Mouse (Mus musculus) hindbrain, embryonic 15.5 days (tissue): ENCODE results near the gene Med20. TPM values are rescaled to one million over a fixed set of nuclear protein-coding genes. Genes with fewer than 3 reads are reported as not detected.
"Not testable (repeated sequence)": the region's sequence is repeated elsewhere in the genome, so short reads cannot be mapped to it uniquely, and the experiment has no call there.

ENCODE experiments used
- ATAC-seq: fragments of 200-750 bp; cut with Nextera tagmentation; 2 replicates; pipeline ENCODE4 v1.8.0; 2017; ENCODE audit warnings: low read depth, moderate number of reproducible peaks, moderate TSS enrichment; ENCODE audit not compliant: low FRiP score
- H3K27ac ChIP-seq: fragments of 300-500 bp; sonication (generic); replicated peaks from 2 replicates; pipeline ENCODE4 v1.5.1; 2015; ENCODE audit warnings: mild to moderate bottlenecking, inconsistent platforms
- H3K27me3 ChIP-seq: fragments of 300-500 bp; sonication (generic); 2 replicates; pipeline ENCODE4 v1.6.1; 2015; ENCODE audit warnings: control low read depth, inconsistent platforms
- H3K36me3 ChIP-seq: fragments of 300-500 bp; sonication (generic); 2 replicates; pipeline ENCODE4 v1.6.1; 2015; ENCODE audit warnings: control low read depth, inconsistent platforms
- H3K4me1 ChIP-seq: fragments of 300-500 bp; sonication (generic); replicated peaks from 2 replicates; pipeline ENCODE4 v1.6.1; 2015; ENCODE audit warnings: control low read depth, inconsistent platforms
- H3K4me2 ChIP-seq: fragments of 300-500 bp; sonication (generic); 2 replicates; pipeline ENCODE4 v1.6.1; 2015; ENCODE audit warnings: moderate library complexity, mild to moderate bottlenecking, inconsistent platforms
- H3K4me3 ChIP-seq: fragments of 300-500 bp; sonication (generic); 2 replicates; pipeline ENCODE4 v1.5.1; 2015; ENCODE audit warnings: mild to moderate bottlenecking, inconsistent platforms
- H3K9ac ChIP-seq: fragments of 300-500 bp; sonication (generic); 2 replicates; pipeline ENCODE4 v1.6.1; 2015; ENCODE audit warnings: inconsistent platforms
- H3K9me3 ChIP-seq: fragments of 300-500 bp; sonication (generic); 2 replicates; pipeline ENCODE4 v1.6.1; 2016; ENCODE audit warnings: control low read depth, inconsistent platforms
- WGBS: fragments of 180-500 bp; shearing (Covaris S2); methylation state at CpG from one replicate; pipeline ENCODE4 v1.1.7; 2015; 5-methylcytosine and 5-hydroxymethylcytosine counted together
- polyA plus RNA-seq: library from polyadenylated mRNA; unstranded; fragments of >200 nt; fragmentation: Nextera tagmentation; extraction: Ambion mirVana; gene quantifications from 2 replicates; pipeline ENCODE4 v1.2.1, GENCODE M21; 2015

The Med20 gene
- polyA plus RNA-seq, 1 experiment from 2014 or later = 43.9 TPM

DNA sequence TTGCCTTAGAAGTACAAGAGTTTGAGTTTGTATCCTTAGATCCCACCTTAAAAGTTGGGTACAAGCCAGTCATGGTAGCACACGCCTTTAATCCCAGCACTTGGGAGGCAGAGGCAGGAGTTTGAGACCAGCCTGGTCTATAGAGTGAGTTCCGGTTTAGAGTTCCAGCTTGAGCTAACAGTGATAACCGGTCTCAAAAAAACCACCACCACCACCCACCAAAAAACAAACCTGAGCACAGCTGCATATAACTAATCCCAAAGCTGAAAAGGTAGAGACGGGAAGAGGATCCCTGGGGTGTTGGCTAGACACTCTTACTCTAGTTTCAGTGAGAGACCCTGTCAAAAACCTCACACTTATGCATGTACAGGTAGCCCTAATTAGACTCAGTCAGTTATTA lies 5.3 kb downstream of the Med20 start:
- H3K9me3 ChIP-seq = no peaks in the 10 kb centered on the region
- H3K9ac ChIP-seq = no peak overlapping the region
- WGBS = 91% methylated on average over 4 of the region's 4 CpGs
- H3K27ac ChIP-seq = no peak overlapping the region
- H3K4me1 ChIP-seq = peaks cover 17% of the 10 kb centered on the region
- no peak overlapping the region for H3K4me2 ChIP-seq
- no peaks in the 10 kb centered on the region for H3K27me3 ChIP-seq
- ATAC-seq = no peak
- H3K4me3 ChIP-seq = no peak overlapping the region
- H3K36me3 ChIP-seq = peaks cover 35% of the 10 kb centered on the region

DNA sequence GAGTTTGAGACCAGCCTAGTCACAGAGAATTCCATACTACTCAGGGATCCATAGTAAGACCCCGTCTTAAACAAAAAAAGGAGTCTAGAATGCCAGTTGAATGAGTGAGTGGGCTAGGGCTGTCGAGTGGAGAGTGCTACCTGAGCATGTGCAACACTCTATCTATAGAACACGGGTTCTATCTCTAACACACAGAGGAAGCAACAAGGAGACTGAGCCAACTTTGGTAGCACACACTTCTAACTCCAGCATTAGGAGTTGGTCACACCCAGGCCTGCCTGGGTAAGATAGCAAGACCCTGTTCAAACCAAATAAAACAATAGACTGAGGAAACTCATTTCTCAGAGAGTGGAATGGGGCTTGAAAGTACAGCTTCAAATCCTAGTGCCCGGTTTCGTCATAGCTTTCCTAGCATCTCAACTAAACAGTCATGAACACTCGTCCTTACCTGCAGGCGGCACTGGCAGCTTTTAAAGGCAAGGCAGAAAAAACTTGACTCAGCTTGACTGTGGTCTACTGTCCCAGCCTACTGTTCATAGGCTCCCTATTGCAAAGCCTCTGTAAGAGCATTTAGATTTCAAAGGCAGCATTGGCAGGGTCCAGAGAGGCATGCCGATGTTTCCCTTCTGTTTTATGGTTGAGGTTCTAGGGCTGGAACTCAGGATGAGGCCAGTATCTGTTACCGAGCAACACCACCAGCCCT lies 6.4 kb downstream of the Med20 start:
- H3K9me3 ChIP-seq = no peaks in the 10 kb centered on the region
- peaks cover 45% of the 10 kb centered on the region for H3K36me3 ChIP-seq
- H3K4me1 ChIP-seq = peaks cover 7% of the 10 kb centered on the region
- H3K27me3 ChIP-seq = no peaks in the 10 kb centered on the region
- no peak overlapping the region for H3K4me2 ChIP-seq
- no peak overlapping the region for H3K9ac ChIP-seq
- no peak overlapping the region for H3K27ac ChIP-seq
- H3K4me3 ChIP-seq = no peak overlapping the region
- ATAC-seq = no peak
- WGBS = 95% methylated on average over 9 of the region's 9 CpGs

DNA sequence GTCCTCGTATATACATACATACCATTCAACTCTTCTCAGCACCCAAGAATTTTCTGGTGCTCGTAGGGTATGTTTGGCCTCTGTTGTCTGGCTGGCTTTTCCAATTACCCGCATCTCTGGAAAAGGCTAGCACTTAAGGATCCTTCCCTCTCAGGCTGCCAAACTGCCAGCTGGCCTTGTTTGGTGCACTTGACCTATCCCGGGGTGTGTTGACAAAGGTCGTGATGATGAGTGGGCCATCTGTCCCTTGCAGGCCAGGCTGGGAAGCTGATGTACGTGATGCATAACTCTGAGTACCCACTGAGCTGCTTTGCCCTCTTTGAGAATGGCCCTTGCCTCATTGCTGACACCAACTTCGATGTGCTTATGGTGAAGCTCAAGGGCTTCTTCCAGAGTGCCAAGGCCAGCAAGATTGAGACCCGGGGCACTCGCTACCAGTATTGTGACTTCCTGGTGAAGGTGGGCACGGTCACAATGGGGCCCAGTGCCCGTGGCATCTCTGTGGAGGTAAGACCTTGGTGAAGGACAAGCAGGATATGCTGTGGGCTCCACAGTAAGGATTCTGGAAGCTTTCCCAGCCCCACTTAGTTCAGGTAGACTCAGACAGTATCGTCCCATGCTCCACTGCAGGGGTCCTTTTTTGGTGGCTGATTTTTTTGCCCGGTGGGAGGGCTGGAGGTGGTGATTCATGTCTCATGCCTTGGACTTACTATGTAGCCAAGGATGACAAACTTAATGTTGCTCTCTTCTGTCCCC lies 7.4 kb downstream of the Med20 start:
- H3K27me3 ChIP-seq = no peaks in the 10 kb centered on the region
- H3K4me1 ChIP-seq = no peaks in the 10 kb centered on the region
- WGBS = 88% methylated on average over 13 of the region's 13 CpGs
- peaks cover 53% of the 10 kb centered on the region for H3K36me3 ChIP-seq
- H3K4me3 ChIP-seq = no peak overlapping the region
- H3K4me2 ChIP-seq = no peak overlapping the region
- H3K9me3 ChIP-seq = no peaks in the 10 kb centered on the region
- H3K9ac ChIP-seq = no peak overlapping the region
- no peak for ATAC-seq
- no peak overlapping the region for H3K27ac ChIP-seq

DNA sequence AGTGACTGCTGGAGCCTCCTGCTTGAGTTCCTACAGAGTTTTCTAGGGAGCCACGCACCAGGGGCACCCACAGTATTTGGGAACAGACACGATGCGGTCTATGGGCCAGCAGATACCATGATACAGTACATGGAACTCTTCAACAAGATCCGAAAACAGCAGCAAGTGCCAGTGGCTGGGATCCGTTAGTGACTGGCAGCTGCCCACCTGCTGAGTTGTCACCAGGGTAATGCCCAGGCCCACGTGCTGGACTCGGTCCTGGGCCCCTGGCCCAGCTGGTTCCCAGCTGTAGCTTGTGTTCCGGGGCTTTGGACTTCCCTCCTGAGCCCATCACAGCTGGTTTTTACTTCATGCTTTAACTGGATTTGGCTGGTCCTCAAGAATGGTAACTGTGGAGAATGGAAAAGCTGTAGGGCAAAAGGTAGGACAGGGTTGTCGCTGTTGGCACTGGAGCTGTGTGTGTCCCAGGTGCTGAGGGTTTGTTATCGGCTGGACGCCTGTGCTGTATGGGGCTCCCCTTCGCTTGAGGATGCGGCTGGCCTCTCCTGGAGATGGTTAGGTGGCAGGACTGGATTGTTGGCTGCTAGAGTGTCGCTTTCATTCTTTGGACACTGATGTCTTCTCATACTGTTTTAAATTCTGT lies 11.7 kb downstream of the Med20 start:
- ATAC-seq = no peak
- Histone ChIP-seq H3K27me3 (no peaks in the 10 kb centered on the region), H3K4me1 (peaks cover 3% of the 10 kb centered on the region), H3K9me3 (no peaks in the 10 kb centered on the region), H3K36me3 (peaks cover 58% of the 10 kb centered on the region), H3K9ac (no peak overlapping the region), H3K27ac (no peak overlapping the region), H3K4me3 (no peak overlapping the region), H3K4me2 (no peak overlapping the region)
- WGBS = 91% methylated on average over 14 of the region's 14 CpGs

DNA sequence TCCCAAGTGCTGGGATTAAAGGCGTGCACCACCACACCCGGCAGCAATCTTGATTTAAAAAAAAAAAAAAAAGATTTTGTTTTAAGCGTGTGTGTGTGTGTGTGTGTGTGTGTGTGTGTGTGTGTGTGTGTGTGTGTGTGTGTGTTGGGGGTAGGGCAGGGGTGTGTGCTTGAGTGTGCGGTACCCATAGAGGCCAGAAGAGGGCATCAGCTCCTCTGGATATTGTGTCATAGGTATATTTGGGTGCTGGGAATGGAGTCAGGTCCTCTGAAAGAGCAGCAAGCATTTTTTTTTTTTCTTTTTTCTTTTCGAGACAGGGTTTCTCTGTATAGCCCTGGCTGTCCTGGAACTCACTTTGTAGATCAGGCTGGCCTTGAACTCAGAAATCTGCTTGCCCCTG lies 13.2 kb downstream of the Med20 start:
- ATAC-seq, H3K27ac ChIP-seq, H3K4me3 ChIP-seq, H3K9me3 ChIP-seq, H3K4me2 ChIP-seq, H3K9ac ChIP-seq, H3K27me3 ChIP-seq: not testable (repeated sequence)
- peaks cover 50% of the 10 kb centered on the region for H3K36me3 ChIP-seq
- H3K4me1 ChIP-seq = peaks cover 10% of the 10 kb centered on the region
- WGBS = 95% methylated on average over 5 of the region's 5 CpGs

DNA sequence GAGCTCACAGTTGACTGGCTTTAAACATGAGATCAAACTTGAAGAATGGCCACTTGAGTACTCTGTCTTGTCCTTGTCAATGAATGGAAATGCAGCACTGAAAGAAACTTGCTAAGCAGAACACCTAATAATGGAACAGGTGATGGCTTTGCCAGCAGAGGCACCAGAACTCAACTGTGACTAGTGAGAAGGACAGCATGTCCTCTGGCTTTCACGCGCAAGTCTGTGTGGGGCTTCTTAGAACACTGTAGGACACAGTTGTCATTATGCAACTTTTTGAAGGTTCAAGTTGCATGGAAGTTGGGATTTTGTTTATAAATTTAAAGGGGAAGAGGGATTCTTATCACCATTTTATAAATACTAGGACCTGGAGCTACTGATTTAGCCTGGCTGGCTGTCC lies 13.7 kb downstream of the Med20 start:
- Histone ChIP-seq H3K36me3 (peaks cover 45% of the 10 kb centered on the region), H3K27me3 (no peaks in the 10 kb centered on the region), H3K9ac (no peak overlapping the region), H3K4me1 (peaks cover 10% of the 10 kb centered on the region), H3K4me2 (no peak overlapping the region), H3K4me3 (no peak overlapping the region), H3K9me3 (no peaks in the 10 kb centered on the region), H3K27ac (no peak overlapping the region)
- ATAC-seq = no peak
- WGBS = 98% methylated on average over 2 of the region's 2 CpGs

DNA sequence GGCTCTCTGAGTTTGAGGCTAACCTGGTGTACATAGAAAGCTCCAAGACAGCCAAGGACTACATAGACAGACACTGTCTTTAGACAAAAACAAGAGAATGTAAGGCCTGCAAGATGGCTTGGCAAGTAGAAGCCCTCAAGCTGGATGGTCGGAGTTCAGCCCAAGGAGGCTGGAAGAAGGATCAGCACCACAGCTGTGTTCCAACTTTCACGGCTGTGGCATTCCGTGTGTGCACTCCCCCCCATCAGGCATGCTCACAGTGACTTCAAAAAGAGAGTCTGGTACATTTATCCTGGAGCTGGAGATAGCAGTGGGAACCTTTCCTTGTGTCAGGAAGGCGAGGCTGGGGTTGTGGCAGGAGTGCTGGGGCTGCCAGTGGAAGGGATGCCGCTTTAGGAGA lies 14.6 kb downstream of the Med20 start:
- WGBS = 93% methylated on average over 5 of the region's 5 CpGs
- ATAC-seq = no peak
- no peak overlapping the region for H3K27ac ChIP-seq
- peaks cover 40% of the 10 kb centered on the region for H3K36me3 ChIP-seq
- H3K4me1 ChIP-seq = peaks cover 17% of the 10 kb centered on the region
- H3K4me2 ChIP-seq = no peak overlapping the region
- H3K27me3 ChIP-seq = no peaks in the 10 kb centered on the region
- no peak overlapping the region for H3K9ac ChIP-seq
- no peak overlapping the region for H3K4me3 ChIP-seq
- H3K9me3 ChIP-seq = no peaks in the 10 kb centered on the region

DNA sequence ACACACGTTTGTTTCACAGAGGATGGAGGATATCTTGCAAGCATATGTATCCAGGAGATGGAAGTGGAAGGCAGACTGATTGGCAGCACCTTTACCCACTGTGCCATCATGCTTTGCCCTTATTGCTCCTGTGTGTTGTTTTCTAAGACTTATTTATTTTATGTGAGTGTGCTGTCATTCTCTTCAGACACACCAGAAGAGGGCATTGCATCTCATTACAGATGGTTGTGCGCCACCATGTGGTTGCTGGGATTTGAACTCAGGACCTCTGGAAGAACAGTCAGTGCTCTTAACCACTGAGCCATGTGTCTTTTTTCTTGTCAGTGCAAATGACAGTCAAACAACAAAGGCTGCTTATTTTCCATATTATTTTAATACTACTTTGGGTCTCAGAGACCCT lies 16.4 kb downstream of the Med20 start:
- peak overlapping the region; percentile 59; the same call in 1 of the 2 replicates for H3K4me2 ChIP-seq
- no peak for ATAC-seq
- H3K36me3 ChIP-seq = peaks cover 23% of the 10 kb centered on the region
- 81% methylated on average over 2 of the region's 2 CpGs for WGBS
- H3K4me3 ChIP-seq = 0 out of 2 replicates have a peak overlapping the region, but pooled peaks have one; percentile 74
- peaks cover 33% of the 10 kb centered on the region for H3K4me1 ChIP-seq
- H3K9me3 ChIP-seq = no peaks in the 10 kb centered on the region
- no peaks in the 10 kb centered on the region for H3K27me3 ChIP-seq
- no peak overlapping the region for H3K27ac ChIP-seq
- H3K9ac ChIP-seq = no peak overlapping the region

DNA sequence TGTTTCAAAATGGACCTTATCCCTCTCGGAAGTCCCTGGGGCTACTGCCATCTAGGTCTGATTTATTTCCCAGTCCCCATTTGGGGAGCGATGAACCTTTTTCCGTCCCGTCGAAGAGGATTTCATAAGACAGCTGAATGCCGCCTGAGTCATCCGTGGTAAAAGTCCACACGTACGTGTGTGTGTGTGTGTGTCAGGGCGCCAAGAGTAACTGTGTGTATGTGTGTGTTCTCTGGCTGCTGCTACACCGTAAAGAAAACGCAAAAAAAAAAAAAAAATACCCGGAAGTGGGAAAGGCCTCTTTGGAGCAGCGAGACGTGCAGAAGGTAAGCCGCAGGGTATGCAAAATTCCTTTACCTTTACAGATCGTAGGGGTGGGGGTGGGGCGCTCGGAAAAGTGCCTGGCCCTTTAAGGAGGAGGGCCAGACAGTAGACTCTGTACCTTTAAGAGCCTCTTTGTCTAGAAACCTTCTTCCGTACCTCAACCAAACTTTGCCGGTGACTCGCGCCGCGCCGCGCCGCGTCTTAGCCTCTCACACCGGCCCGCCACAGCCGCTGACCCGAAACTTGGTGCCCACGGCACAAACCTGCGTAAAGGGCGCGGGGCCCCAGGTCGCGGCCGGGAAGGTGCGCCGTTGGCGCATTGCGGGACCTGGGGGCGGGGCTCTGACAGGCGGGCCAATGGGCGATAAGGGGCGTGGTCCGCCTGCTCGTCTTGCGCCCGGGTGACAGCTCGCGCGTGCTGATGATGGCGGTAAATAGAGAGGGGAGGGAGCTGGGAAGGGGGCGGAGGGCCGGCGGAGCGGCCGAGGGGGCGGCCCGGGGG lies 17.7 kb downstream of the Med20 start:
- H3K27ac ChIP-seq = peak overlapping the region; percentile 94
- H3K9me3 ChIP-seq = no peaks in the 10 kb centered on the region
- WGBS = under 1% methylated on average over 57 of the region's 63 CpGs
- peak overlapping the region; percentile 72 for H3K4me2 ChIP-seq
- H3K36me3 ChIP-seq = peaks cover 12% of the 10 kb centered on the region
- peak; percentile 96 for ATAC-seq
- H3K9ac ChIP-seq = peak overlapping the region; percentile 71
- peak overlapping the region; percentile 74 for H3K4me3 ChIP-seq
- peaks cover 39% of the 10 kb centered on the region for H3K4me1 ChIP-seq
- no peaks in the 10 kb centered on the region for H3K27me3 ChIP-seq

DNA sequence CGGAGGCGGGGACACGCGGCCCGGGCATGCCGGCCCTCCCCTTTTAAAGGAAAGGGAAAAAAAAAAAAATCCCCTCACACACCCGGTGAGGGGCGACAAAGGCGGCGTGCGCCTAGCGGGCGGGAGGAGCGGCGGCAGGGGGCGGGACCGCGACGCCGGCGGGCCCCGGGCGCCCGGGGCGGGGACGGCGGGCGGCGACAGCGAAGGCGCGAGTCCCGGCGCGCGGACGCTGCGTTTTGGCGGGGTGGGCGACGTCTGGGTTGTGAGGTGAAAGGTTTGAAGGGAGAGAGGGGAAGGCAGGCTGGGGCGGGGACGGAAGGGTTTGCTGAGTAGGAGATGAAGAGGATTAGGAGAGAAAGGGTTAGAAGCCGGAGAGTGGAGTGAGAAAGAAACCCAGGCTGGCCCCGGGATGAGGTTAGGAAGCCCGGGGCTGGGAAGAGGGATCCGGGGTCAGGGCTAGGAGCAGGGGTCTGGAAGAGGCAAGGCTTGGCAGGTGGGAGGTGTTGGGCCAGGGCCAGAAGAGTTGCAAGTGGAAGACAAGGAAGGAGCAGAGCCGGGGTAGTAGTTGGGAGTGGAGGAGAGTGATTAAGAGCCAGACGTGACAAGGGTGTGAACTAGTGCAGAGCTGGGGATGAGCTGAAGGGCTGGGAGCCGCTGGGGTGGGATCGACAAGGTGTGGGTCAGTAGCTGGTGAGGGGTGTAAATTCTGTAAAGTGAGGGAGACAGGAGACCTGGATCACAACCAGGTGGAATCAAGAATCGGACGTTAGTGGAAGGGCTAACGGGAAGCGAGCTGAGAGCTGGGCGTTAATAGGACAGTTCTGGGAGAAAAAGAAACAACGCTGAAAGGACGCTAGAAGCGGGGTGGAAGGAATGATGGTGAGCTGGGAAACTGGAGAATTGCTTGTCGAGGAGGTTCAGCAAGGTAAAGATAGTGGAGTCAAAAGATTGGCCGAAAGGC lies 18.6 kb downstream of the Med20 start:
- Histone ChIP-seq H3K9ac (peak overlapping the region; percentile 71), H3K4me1 (peaks cover 39% of the 10 kb centered on the region), H3K27ac (peak overlapping the region; percentile 94), H3K9me3 (no peaks in the 10 kb centered on the region), H3K4me2 (peak overlapping the region; percentile 72), H3K27me3 (no peaks in the 10 kb centered on the region), H3K36me3 (peaks cover 6% of the 10 kb centered on the region; the same call in 1 of the 2 replicates), H3K4me3 (peak overlapping the region; percentile 74)
- 1% methylated on average over 57 of the region's 61 CpGs for WGBS
- peak; percentile 61 for ATAC-seq

DNA sequence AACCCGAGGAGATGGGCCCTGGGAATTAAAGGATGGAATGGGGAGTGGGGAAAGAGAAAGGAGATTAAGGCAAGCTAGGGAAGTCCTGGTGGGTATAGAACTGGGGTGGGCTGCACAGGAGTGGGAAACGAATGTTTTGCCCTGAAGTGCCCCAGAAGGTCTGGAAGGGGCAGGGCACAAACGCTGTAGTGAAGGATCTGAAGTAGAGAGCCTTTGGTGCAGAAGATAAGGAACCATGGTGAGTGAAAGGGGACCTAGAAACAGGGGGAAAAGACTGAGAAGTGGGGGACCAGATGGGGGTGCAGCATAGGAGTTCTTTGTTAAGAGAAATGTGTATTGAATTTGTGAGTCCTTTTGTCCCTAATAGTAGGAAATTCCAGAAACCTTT lies 19.3 kb downstream of the Med20 start, which contains the start of gene Usp49:
Gene Usp49 (plus strand): TSS at position 13 of the 388 bp plus-strand sequence.
- Histone ChIP-seq H3K27me3 (no peaks in the 10 kb centered on the region), H3K4me2 (peak within 1 kb of the TSS; percentile 72), H3K9ac (peak within 1 kb of the TSS; percentile 71), H3K4me3 (peak within 1 kb of the TSS; percentile 74), H3K9me3 (no peaks in the 10 kb centered on the region), H3K4me1 (peaks cover 39% of the 10 kb centered on the region), H3K27ac (peak within 1 kb of the TSS; percentile 94), H3K36me3 (0 out of 2 replicates have a peak, but pooled peaks cover 4% of the 10 kb centered on the region)
- WGBS = 0% methylated on average over 3 of the region's 3 CpGs
- no peak for ATAC-seq
